ENCODE assay signal across 22 mouse cellular contexts in genomic region chr19:15745026-15745777, GRCm38 (mm10).
DNase-seq lines count a peak whose midpoint lies in the region; ATAC-seq and TF ChIP-seq lines count a peak whose summit lies in the region.
"Had no signal": no experiment of that assay in that cellular context is flagged by ENCODE, and none has a peak within 500 bp of the region (broad histone marks: within the 10 kb centered on the region; RNA-seq: fewer than 3 reads in every experiment).

No protein-coding gene starts in this region.

- 51% methylated on average over 8 of the region's 8 CpGs for WGBS in neural tube, embryonic 14.5 days
- WGBS in forebrain, embryonic 12.5 days, result 31% methylated on average over 8 of the region's 8 CpGs
- WGBS in midbrain, embryonic 13.5 days, result 32% methylated on average over 8 of the region's 8 CpGs
- 69% methylated on average over 8 of the region's 8 CpGs for WGBS in liver, postnatal 0 days (ENCODE audit: insufficient replicate concordance)

- H3K36me3 ChIP-seq in neural tube, embryonic 14.5 days (ENCODE audit: control insufficient read depth, insufficient read depth, low read length), result no peaks in the 10 kb centered on the region
- no peaks in the 10 kb centered on the region for H3K36me3 ChIP-seq in forebrain, embryonic 12.5 days (replicated peaks)
- no peaks in the 10 kb centered on the region for H3K36me3 ChIP-seq in midbrain, embryonic 13.5 days
- H3K36me3 ChIP-seq in liver, postnatal 0 days (replicated peaks; ENCODE audit: insufficient read depth, low read length), result no peaks in the 10 kb centered on the region
- H3K36me3 ChIP-seq: embryonic facial prominence, embryonic 12.5 days; G1E; intestine, embryonic 15.5 days; kidney, embryonic 15.5 days; limb, embryonic 13.5 days; liver, embryonic 15.5 days had no signal

- H3K4me1 ChIP-seq in neural tube, embryonic 14.5 days (ENCODE audit: control insufficient read depth, insufficient read depth, low read length), result no peaks in the 10 kb centered on the region
- peaks cover 7% of the 10 kb centered on the region for H3K4me1 ChIP-seq in forebrain, embryonic 12.5 days
- peaks cover 8% of the 10 kb centered on the region; the same call in 1 of the 2 replicates for H3K4me1 ChIP-seq in midbrain, embryonic 13.5 days (replicated peaks)
- H3K4me1 ChIP-seq in liver, postnatal 0 days (ENCODE audit: insufficient read depth), result no peaks in the 10 kb centered on the region
- H3K4me1 ChIP-seq: embryonic facial prominence, embryonic 12.5 days; intestine, embryonic 15.5 days; kidney, embryonic 15.5 days; limb, embryonic 13.5 days; liver, embryonic 15.5 days had no signal

- H3K27me3 ChIP-seq in neural tube, embryonic 14.5 days (ENCODE audit: control insufficient read depth, insufficient read depth, low read length), result no peaks in the 10 kb centered on the region
- no peaks in the 10 kb centered on the region for H3K27me3 ChIP-seq in forebrain, embryonic 12.5 days
- 0 out of 2 replicates have a peak, but pooled peaks cover 8% of the 10 kb centered on the region for H3K27me3 ChIP-seq in midbrain, embryonic 13.5 days
- H3K27me3 ChIP-seq in liver, postnatal 0 days (ENCODE audit: insufficient read depth, low read length), result no peaks in the 10 kb centered on the region
- H3K27me3 ChIP-seq: embryonic facial prominence, embryonic 12.5 days; intestine, embryonic 15.5 days; kidney, embryonic 15.5 days; limb, embryonic 13.5 days; liver, embryonic 15.5 days had no signal

- H3K4me3 ChIP-seq in neural tube, embryonic 14.5 days (ENCODE audit: low read depth, low read length), result no peak overlapping the region
- no peak overlapping the region for H3K4me3 ChIP-seq in forebrain, embryonic 12.5 days (replicated peaks)
- no peak overlapping the region for H3K4me3 ChIP-seq in midbrain, embryonic 13.5 days (replicated peaks)
- H3K4me3 ChIP-seq in liver, postnatal 0 days (ENCODE audit: low read depth, low read length), result no peak overlapping the region
- H3K4me3 ChIP-seq: embryonic facial prominence, embryonic 12.5 days; heart, adult 2 months; intestine, embryonic 15.5 days; kidney, embryonic 15.5 days; layer of hippocampus, adult 2 months; left cerebral cortex, adult 2 months; limb, embryonic 13.5 days; liver, embryonic 15.5 days had no signal

- no peak for TF ChIP-seq CTCF in liver, postnatal 0 days (IDR thresholded peaks at IDR 0.05; ENCODE audit: low read depth)

- ATAC-seq in neural tube, embryonic 14.5 days (ENCODE audit: low read depth), result peak; percentile 4; the same call in 1 of the 2 replicates
- peak; percentile 83; the same call in 1 of the 2 replicates for ATAC-seq in forebrain, embryonic 12.5 days (ENCODE audit: low FRiP score)
- peak; percentile 80 for ATAC-seq in midbrain, embryonic 13.5 days
- no peak for ATAC-seq in liver, postnatal 0 days
- ATAC-seq: intestine, embryonic 15.5 days had no signal

- H3K4me2 ChIP-seq in neural tube, embryonic 14.5 days (ENCODE audit: low read depth, low read length), result no peak overlapping the region
- no peak overlapping the region for H3K4me2 ChIP-seq in forebrain, embryonic 12.5 days
- no peak overlapping the region for H3K4me2 ChIP-seq in midbrain, embryonic 13.5 days (replicated peaks)
- H3K4me2 ChIP-seq in liver, postnatal 0 days (ENCODE audit: low read depth, low read length), result no peak overlapping the region
- H3K4me2 ChIP-seq: embryonic facial prominence, embryonic 12.5 days; intestine, embryonic 15.5 days; kidney, embryonic 15.5 days; limb, embryonic 13.5 days; liver, embryonic 15.5 days had no signal

- no peak overlapping the region for H3K27ac ChIP-seq in neural tube, embryonic 14.5 days (ENCODE audit: low read depth, low read length)
- peak overlapping the region; percentile 65 for H3K27ac ChIP-seq in forebrain, embryonic 12.5 days
- no peak overlapping the region for H3K27ac ChIP-seq in midbrain, embryonic 13.5 days
- no peak overlapping the region for H3K27ac ChIP-seq in liver, postnatal 0 days (ENCODE audit: low read depth)
- H3K27ac ChIP-seq: embryonic facial prominence, embryonic 12.5 days; heart, adult 2 months; intestine, embryonic 15.5 days; kidney, embryonic 15.5 days; layer of hippocampus, adult 2 months; left cerebral cortex, adult 2 months; limb, embryonic 13.5 days; liver, embryonic 15.5 days had no signal

- no peak for TF ChIP-seq EP300 in liver, postnatal 0 days (IDR thresholded peaks at IDR 0.05; ENCODE audit: low read depth)

- H3K9me3 ChIP-seq in neural tube, embryonic 14.5 days (ENCODE audit: control insufficient read depth, low read length), result no peaks in the 10 kb centered on the region
- H3K9me3 ChIP-seq in forebrain, embryonic 12.5 days, result no peaks in the 10 kb centered on the region
- H3K9me3 ChIP-seq in midbrain, embryonic 13.5 days, result no peaks in the 10 kb centered on the region
- no peaks in the 10 kb centered on the region for H3K9me3 ChIP-seq in liver, postnatal 0 days (ENCODE audit: low read length)
- H3K9me3 ChIP-seq: embryonic facial prominence, embryonic 12.5 days; G1E; intestine, embryonic 15.5 days; kidney, embryonic 15.5 days; limb, embryonic 13.5 days; liver, embryonic 15.5 days had no signal

- H3K9ac ChIP-seq in neural tube, embryonic 14.5 days (replicated peaks; ENCODE audit: low read depth, low read length), result no peak overlapping the region
- H3K9ac ChIP-seq in forebrain, embryonic 12.5 days, result no peak overlapping the region
- H3K9ac ChIP-seq in midbrain, embryonic 13.5 days (replicated peaks), result no peak overlapping the region
- no peak overlapping the region for H3K9ac ChIP-seq in liver, postnatal 0 days (replicated peaks)
- H3K9ac ChIP-seq: embryonic facial prominence, embryonic 12.5 days; intestine, embryonic 15.5 days; kidney, embryonic 15.5 days; limb, embryonic 13.5 days; liver, embryonic 15.5 days had no signal

- intact Hi-C loops in heart, postnatal 36 days (cut with DNase I), result no loop called here
- intact Hi-C loops in heart, postnatal 14 days (cut with DNase I), result no loop called here

- no peak for DNase-seq in neural tube, embryonic 10.5 days (ENCODE audit: extremely low spot score, low spot score)
- DNase-seq in heart, postnatal 36 days, result no peak
- no peak for DNase-seq in heart, postnatal 14 days
- no peak for DNase-seq in liver, postnatal 0 days
- DNase-seq: cerebellum, adult 18-20 months; gastrocnemius, postnatal 10 days; heart, adult 2 months; lung, postnatal 36 days; right cerebral cortex, adult 18-20 months; spleen, adult 18-20 months; thymus, postnatal 4 days had no signal
